Comparison of ENCODE assay signal across 17 mouse cellular contexts in the genomic region with DNA sequence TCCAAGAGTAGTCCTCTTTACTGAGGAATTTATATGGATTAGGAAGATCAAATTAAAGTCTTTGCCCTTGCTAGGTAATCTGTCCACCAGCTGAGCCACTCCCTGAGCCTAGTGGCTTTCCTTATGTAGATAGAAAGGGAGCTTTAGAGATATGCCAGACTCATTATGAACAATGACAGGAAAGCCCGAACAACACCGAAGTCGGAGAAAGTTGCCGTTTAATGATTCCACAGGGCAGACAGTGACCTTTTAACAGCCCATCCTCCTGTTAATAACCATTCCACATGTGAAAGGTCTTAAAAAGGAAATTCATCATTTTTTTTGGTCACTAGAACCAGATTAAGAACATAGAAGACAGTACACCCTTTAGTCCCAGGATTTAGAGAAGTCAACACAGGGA.
DNase-seq lines count a peak whose midpoint lies in the region.
"Had no signal": no experiment of that assay in that cellular context is flagged by ENCODE, and none has a peak within 500 bp of the region (broad histone marks: within the 10 kb centered on the region; RNA-seq: fewer than 3 reads in every experiment).

No protein-coding gene starts in this region.

- peak; percentile 93 for DNase-seq in heart, adult 11 months
- DNase-seq in heart, postnatal 25 days (ENCODE audit: low spot score) = no peak
- DNase-seq in heart, adult 8-10 months (ENCODE audit: low spot score) = peak; percentile 47
- no peak for DNase-seq in heart, postnatal 36 days
- peak; percentile 59 for DNase-seq in retina, postnatal 1 day
- DNase-seq in retina, embryonic 14.5 days (ENCODE audit: low spot score) = no peak
- peak; percentile 30 for DNase-seq in retina, postnatal 7 days (ENCODE audit: low read depth, low spot score)
- DNase-seq in thymus, adult 18-20 months = no peak
- DNase-seq: adrenal gland, adult 2 months; adrenal gland, adult 8-10 months; adrenal gland, postnatal 10 days; adrenal gland, postnatal 14 days; adrenal gland, postnatal 25 days; adrenal gland, postnatal 36 days; B cell, adult 2 months; cerebellum, adult 11 months; cerebellum, adult 11-12 months had no signal

- intact Hi-C loops in heart, postnatal 25 days (cut with DNase I) = no loop called here
- intact Hi-C loops in heart, postnatal 36 days (cut with DNase I) = no loop called here

Comparison
In these comparisons a context has a peak if more than half of its experiments do, and no peak if none do; other contexts are left out.
1. DNase-seq: peak in heart, adult 11 months (single experiment), heart, adult 8-10 months (single experiment), retina, postnatal 1 day (single experiment) and retina, postnatal 7 days (single experiment); none in heart, postnatal 25 days (single experiment), heart, postnatal 36 days (0 of 2), retina, embryonic 14.5 days (single experiment) and thymus, adult 18-20 months (0 of 2).